Mouse (Mus musculus) G1E (cell line): ENCODE measurements around the gene Ncor1.

Source experiments
- CTCF ChIP-seq: IDR thresholded peaks from 2 replicates; pipeline ENCODE4 v1.5.1; 2012; ENCODE audit warnings: low read depth, low read length, inconsistent platforms, mixed read lengths
- GATA1 ChIP-seq: IDR thresholded peaks from 2 replicates; pipeline ENCODE4 v1.6.1; 2012; ENCODE audit warnings: borderline replicate concordance, low read length, inconsistent platforms, mixed read lengths
- GATA2 ChIP-seq: IDR thresholded peaks from 2 replicates; pipeline ENCODE4 v1.6.1; 2012; ENCODE audit warnings: low read depth, low read length, inconsistent platforms, borderline replicate concordance
- POLR2AphosphoS5 ChIP-seq: IDR thresholded peaks from 2 replicates; pipeline ENCODE4 v1.6.1; 2012; ENCODE audit warnings: low read depth, low read length, inconsistent platforms; ENCODE audit not compliant: insufficient replicate concordance

- TF ChIP-seq GATA2, result no peak
- TF ChIP-seq CTCF, result no peak
- no peak for TF ChIP-seq GATA1
- TF ChIP-seq POLR2AphosphoS5, result no peak
These were observed 7.5 kb upstream of the Ncor1 start for GRCm38 (mm10) chr11:62465849-62466248.
